Mouse (Mus musculus) frontal cortex, postnatal 10 days (tissue): ENCODE results near the gene Acot13.
A peak's percentile ranks its signal among the peaks of the same experiment; 100 is the strongest.
"Not testable (repeated sequence)": the region's sequence is repeated elsewhere in the genome, so short reads cannot be mapped to it uniquely, and the experiment has no call there.

Source experiments
- DNase-seq, 2 experiments: peaks; one replicate each; pipeline ENCODE4 v3.0.0; 2022; ENCODE audit warnings: low spot score in 2 of 2, mixed read lengths in 1 of 2

The Acot13 gene

GRCm38 (mm10) chr13:24831353-24832130, at the start of gene Acot13, which contains the start of gene Tdp2:
TSS of gene Acot13 (minus strand) at chr13:24831540.
TSS of gene Tdp2 (plus strand) at chr13:24831679.
- DNase-seq: peak; percentile 90 to 93

- no peak for DNase-seq
Observed at GRCm38 (mm10) chr13:24880704-24881103, 49.4 kb upstream of the Acot13 start.

GRCm38 (mm10) chr13:24880208-24880607, 48.9 kb upstream of the Acot13 start:
- no peak for DNase-seq

- no peak for DNase-seq
Observed at GRCm38 (mm10) chr13:24879359-24880040, 48.2 kb upstream of the Acot13 start.

- DNase-seq: no peak
Observed at GRCm38 (mm10) chr13:24868233-24868632, 36.9 kb upstream of the Acot13 start.

- DNase-seq: no peak
Observed at GRCm38 (mm10) chr13:24867789-24868188, 36.4 kb upstream of the Acot13 start.

- no peak for DNase-seq
Observed at GRCm38 (mm10) chr13:24866430-24867402, 35.4 kb upstream of the Acot13 start.

- peak in 1 of 2 experiments; percentile 28 for DNase-seq
Observed at GRCm38 (mm10) chr13:24862520-24862919, 31.2 kb upstream of the Acot13 start.

- DNase-seq: no peak
Observed at GRCm38 (mm10) chr13:24862021-24862420, 30.7 kb upstream of the Acot13 start.

GRCm38 (mm10) chr13:24861084-24861483, 29.7 kb upstream of the Acot13 start:
- DNase-seq: no peak

- no peak for DNase-seq
Observed at GRCm38 (mm10) chr13:24859115-24859514, 27.8 kb upstream of the Acot13 start.

- DNase-seq: no peak
Observed at GRCm38 (mm10) chr13:24852570-24852969, 21.2 kb upstream of the Acot13 start.

GRCm38 (mm10) chr13:24851989-24852388, 20.6 kb upstream of the Acot13 start:
- no peak for DNase-seq

GRCm38 (mm10) chr13:24849318-24849717, 18.0 kb upstream of the Acot13 start:
- DNase-seq: no peak

- peak; percentile 37 to 69 for DNase-seq
Observed at GRCm38 (mm10) chr13:24844983-24845955, 13.9 kb upstream of the Acot13 start, which contains the start of gene D130043K22Rik. TSS of gene D130043K22Rik (plus strand) at chr13:24845135.

GRCm38 (mm10) chr13:24841702-24842101, 10.4 kb upstream of the Acot13 start:
- DNase-seq: no peak

GRCm38 (mm10) chr13:24839831-24840230, 8.5 kb upstream of the Acot13 start:
- no peak for DNase-seq

- not testable (repeated sequence) for DNase-seq
Observed at GRCm38 (mm10) chr13:24837765-24838164, 6.4 kb upstream of the Acot13 start.

- no peak for DNase-seq
Observed at GRCm38 (mm10) chr13:24832811-24833155, 1.4 kb upstream of the Acot13 start.

GRCm38 (mm10) chr13:24832131-24832810, 931 bp upstream of the Acot13 start:
- no peak for DNase-seq
